Mouse (Mus musculus): ENCODE measurements around the gene Ptpn13. TPM values are rescaled to one million over a fixed set of nuclear protein-coding genes. Genes with fewer than 3 reads are reported as not detected.

The Ptpn13 gene
- total and polyA plus RNA-seq, 3 experiments = 0.04 TPM; not detected in 2

GRCm38 (mm10) chr5:103514441-103514840 is 89.4 kb downstream of the Ptpn13 start:
- Histone ChIP-seq H3K4me1 (ENCODE audit: control insufficient read depth in 1 of 2, insufficient read depth in 2 of 2) (peaks cover 3 to 9% of the 10 kb centered on the region in 2 experiments; a peak in 3 of 4 replicates), H3K27me3 (replicated peaks) (no peaks in the 10 kb centered on the region), H3K36me3 (replicated peaks in 1 of 2; ENCODE audit: control insufficient read depth in 1 of 2, insufficient read depth in 1 of 2, low read length in 1 of 2) (no peaks in the 10 kb centered on the region), H3K4me2 (ENCODE audit: insufficient read depth, low read depth, poor library complexity, severe bottlenecking) (no peak overlapping the region), H3K9me3 (replicated peaks; ENCODE audit: low read length) (no peaks in the 10 kb centered on the region), H3K27ac (ENCODE audit: insufficient read depth, low read depth) (no peak overlapping the region), H3K4me3 (replicated peaks in 1 of 3; ENCODE audit: low read depth in 2 of 3, low read length in 2 of 3, poor library complexity in 1 of 3) (no peak overlapping the region), H3K79me2 (replicated peaks; ENCODE audit: control insufficient read depth, extremely low read depth, insufficient read depth, poor library complexity, severe bottlenecking) (no peaks in the 10 kb centered on the region), H3K9ac (ENCODE audit: insufficient read depth, low read depth) (no peak overlapping the region)
- TF ChIP-seq CHD2 (IDR thresholded peaks at IDR 0.05; ENCODE audit: low read length) (no peak), CHD1 (IDR thresholded peaks at IDR 0.05; ENCODE audit: low read depth, low read length) (no peak), RAD21 (IDR thresholded peaks at IDR 0.05; ENCODE audit: low read depth, low read length) (no peak), ZNF384 (IDR thresholded peaks at IDR 0.05; ENCODE audit: low read depth, low read length) (no peak), MXI1 (IDR thresholded peaks at IDR 0.05; ENCODE audit: low read depth, low read length) (no peak), PAX5 (IDR thresholded peaks at IDR 0.05; ENCODE audit: low read length) (no peak), MYC (IDR thresholded peaks at IDR 0.05; ENCODE audit: low read depth, low read length) (no peak), USF1 (IDR thresholded peaks at IDR 0.05; ENCODE audit: low read depth, low read length) (no peak), SIN3A (IDR thresholded peaks at IDR 0.05; ENCODE audit: low read length) (no peak), POLR2AphosphoS2 (IDR thresholded peaks at IDR 0.05; ENCODE audit: low read depth, low read length) (no peak), MEF2A (IDR thresholded peaks at IDR 0.05; ENCODE audit: borderline replicate concordance, low read depth, low read length) (no peak), KAT2A (IDR thresholded peaks at IDR 0.05; ENCODE audit: insufficient replicate concordance, low read length) (no peak), BHLHE40 (IDR thresholded peaks at IDR 0.05; ENCODE audit: low read depth, low read length) (no peak), TBP (conservative IDR thresholded peaks at IDR 0.05; ENCODE audit: low read depth, low read length) (no peak), SMC3 (IDR thresholded peaks at IDR 0.05; ENCODE audit: low read depth, low read length) (no peak), GABPA (IDR thresholded peaks at IDR 0.05; ENCODE audit: insufficient replicate concordance, low read depth, low read length) (no peak), IRF4 (IDR thresholded peaks at IDR 0.05; ENCODE audit: low read depth, low read length) (no peak), USF2 (conservative IDR thresholded peaks at IDR 0.05; ENCODE audit: low read depth, low read length) (no peak), MAFK (IDR thresholded peaks at IDR 0.05; ENCODE audit: insufficient replicate concordance, low read length) (no peak)
- in situ Hi-C loops (cut with MboI; ENCODE audit: low pct_ligation_motif_present, low pct_unique_long_range_greater_than_20kb, low sequenced_read_pairs) = no loop called here
- dilution Hi-C loops (cut with MboI; ENCODE audit: extremely low pct_ligation_motif_present, extremely low pct_unique_long_range_greater_than_20kb, low sequenced_read_pairs) = no loop called here
- no peak for DNase-seq (ENCODE audit: extremely low read depth)

GRCm38 (mm10) chr5:103515876-103516275 is 90.9 kb downstream of the Ptpn13 start:
- no peaks in the 10 kb centered on the region for H3K27me3 ChIP-seq (replicated peaks)
- no peak overlapping the region for H3K9ac ChIP-seq (ENCODE audit: insufficient read depth, low read depth)
- dilution Hi-C loops (cut with MboI; ENCODE audit: extremely low pct_ligation_motif_present, extremely low pct_unique_long_range_greater_than_20kb, low sequenced_read_pairs) = no loop called here
- no peak for DNase-seq (ENCODE audit: extremely low read depth)
- H3K79me2 ChIP-seq (replicated peaks; ENCODE audit: control insufficient read depth, extremely low read depth, insufficient read depth, poor library complexity, severe bottlenecking) = no peaks in the 10 kb centered on the region
- no peak overlapping the region for H3K4me2 ChIP-seq (ENCODE audit: insufficient read depth, low read depth, poor library complexity, severe bottlenecking)
- no peak overlapping the region for H3K27ac ChIP-seq (ENCODE audit: insufficient read depth, low read depth)
- in situ Hi-C loops (cut with MboI; ENCODE audit: low pct_ligation_motif_present, low pct_unique_long_range_greater_than_20kb, low sequenced_read_pairs) = no loop called here
- H3K4me1 ChIP-seq (ENCODE audit: control insufficient read depth in 1 of 2, insufficient read depth in 2 of 2) = peaks cover 12 to 22% of the 10 kb centered on the region in 2 experiments
- no peaks in the 10 kb centered on the region for H3K9me3 ChIP-seq (replicated peaks; ENCODE audit: low read length)
- TF ChIP-seq MAX (IDR thresholded peaks at IDR 0.05; ENCODE audit: low read length) = no peak
- no peak for TF ChIP-seq PAX5 (IDR thresholded peaks at IDR 0.05; ENCODE audit: low read length)
- no peak for TF ChIP-seq RCOR1 (conservative IDR thresholded peaks at IDR 0.05; ENCODE audit: low read depth, low read length)
- no peak for TF ChIP-seq TCF12 (IDR thresholded peaks at IDR 0.05; ENCODE audit: low read depth, low read length)
- no peak for TF ChIP-seq ELF1 (IDR thresholded peaks at IDR 0.05; ENCODE audit: low read depth, low read length)
- TF ChIP-seq JUN (IDR thresholded peaks at IDR 0.05; ENCODE audit: insufficient read depth, low read depth, low read length) = no peak
- TF ChIP-seq USF1 (IDR thresholded peaks at IDR 0.05; ENCODE audit: low read depth, low read length) = no peak
- no peak for TF ChIP-seq TBP (conservative IDR thresholded peaks at IDR 0.05; ENCODE audit: low read depth, low read length)
- no peak for TF ChIP-seq KAT2A (IDR thresholded peaks at IDR 0.05; ENCODE audit: insufficient replicate concordance, low read length)
- TF ChIP-seq ZC3H11A (IDR thresholded peaks at IDR 0.05; ENCODE audit: low read depth, low read length) = no peak
- no peak for TF ChIP-seq MAFK (IDR thresholded peaks at IDR 0.05; ENCODE audit: insufficient replicate concordance, low read length)
- no peak for TF ChIP-seq ZNF384 (IDR thresholded peaks at IDR 0.05; ENCODE audit: low read depth, low read length)
- TF ChIP-seq MEF2A (IDR thresholded peaks at IDR 0.05; ENCODE audit: borderline replicate concordance, low read depth, low read length) = no peak
- no peak for TF ChIP-seq CHD2 (IDR thresholded peaks at IDR 0.05; ENCODE audit: low read length)
- no peaks in the 10 kb centered on the region for H3K36me3 ChIP-seq (replicated peaks in 1 of 2; ENCODE audit: control insufficient read depth in 1 of 2, insufficient read depth in 1 of 2, low read length in 1 of 2)
- no peak overlapping the region for H3K4me3 ChIP-seq (replicated peaks in 1 of 3; ENCODE audit: low read depth in 2 of 3, low read length in 2 of 3, poor library complexity in 1 of 3)

Data from CH12.LX (cell line).